Mouse (Mus musculus): ENCODE results near the gene Coq10a.

- no peak for TF ChIP-seq ZNF384 (IDR thresholded peaks at IDR 0.05; ENCODE audit: low read depth, low read length)
- no peak for TF ChIP-seq MAFK (IDR thresholded peaks at IDR 0.05; ENCODE audit: insufficient read depth, low read depth, low read length)
These were observed at the start of gene Coq10a for GRCm38 (mm10) chr10:128368402-128369217.
